Mouse (Mus musculus) forebrain, embryonic 14.5 days (tissue): ENCODE data around the gene Zfp282. TPM values are rescaled to one million over a fixed set of nuclear protein-coding genes. Genes with fewer than 3 reads are reported as not detected.
A peak's percentile ranks its signal among the peaks of the same experiment; 100 is the strongest.

Source experiments
- ATAC-seq: fragments of 200-750 bp; cut with Nextera tagmentation; 2 replicates; pipeline ENCODE4 v1.8.0; 2017; ENCODE audit warnings: mild to moderate bottlenecking, moderate library complexity
- DNase-seq: peaks from one replicate; pipeline ENCODE4 v3.0.0-alpha.2; 2015; ENCODE audit warnings: low spot score
- H3K27ac ChIP-seq: fragments of 300-500 bp; sonication (generic); 2 replicates; pipeline ENCODE4 v1.5.1; 2014; ENCODE audit warnings: low read depth, mild to moderate bottlenecking, control low read depth, low read length, moderate library complexity
- H3K27me3 ChIP-seq: fragments of 300-500 bp; sonication (generic); replicated peaks from 2 replicates; pipeline ENCODE4 v1.6.1; 2014; ENCODE audit warnings: low read length, control low read depth, mixed read lengths; ENCODE audit not compliant: control insufficient read depth, insufficient read depth
- H3K36me3 ChIP-seq: fragments of 300-500 bp; sonication (generic); 2 replicates; pipeline ENCODE4 v1.6.1; 2014; ENCODE audit warnings: low read length, control low read depth; ENCODE audit not compliant: control insufficient read depth, insufficient read depth
- H3K4me1 ChIP-seq: fragments of 300-500 bp; sonication (generic); 2 replicates; pipeline ENCODE4 v1.6.1; 2014; ENCODE audit warnings: antibody characterized with exemption, low read length, control low read depth; ENCODE audit not compliant: control insufficient read depth, insufficient read depth
- H3K4me2 ChIP-seq: fragments of 300-500 bp; sonication (generic); 2 replicates; pipeline ENCODE4 v1.6.1; 2014; ENCODE audit warnings: mild to moderate bottlenecking, control low read depth, low read length
- H3K4me3 ChIP-seq: fragments of 300-500 bp; sonication (generic); 2 replicates; pipeline ENCODE4 v1.5.1; 2014; ENCODE audit warnings: low read depth, low read length, control low read depth
- H3K9ac ChIP-seq: fragments of 300-500 bp; sonication (generic); 2 replicates; pipeline ENCODE4 v1.6.1; 2014; ENCODE audit warnings: mild to moderate bottlenecking, low read length, control low read depth, moderate library complexity
- H3K9me3 ChIP-seq: fragments of 300-500 bp; sonication (generic); replicated peaks from 2 replicates; pipeline ENCODE4 v1.6.1; 2016; ENCODE audit warnings: low read length, control low read depth, mixed read lengths; ENCODE audit not compliant: control insufficient read depth
- WGBS: fragments of 180-500 bp; shearing (Covaris S2); extraction: QIAGEN DNeasy Blood & Tissue Kit; methylation state at CpG from one replicate; pipeline ENCODE4 v1.1.7; 2014; 5-methylcytosine and 5-hydroxymethylcytosine counted together
- polyA plus RNA-seq: library from polyadenylated mRNA; unstranded; fragments of >200 nt; fragmentation: Nextera tagmentation; extraction: Ambion mirVana; gene quantifications from 2 replicates; pipeline ENCODE4 v1.2.1, GENCODE M21; 2014

Gene Zfp282
- 12.5 and 18.0 TPM in 2 replicates for polyA plus RNA-seq

DNA sequence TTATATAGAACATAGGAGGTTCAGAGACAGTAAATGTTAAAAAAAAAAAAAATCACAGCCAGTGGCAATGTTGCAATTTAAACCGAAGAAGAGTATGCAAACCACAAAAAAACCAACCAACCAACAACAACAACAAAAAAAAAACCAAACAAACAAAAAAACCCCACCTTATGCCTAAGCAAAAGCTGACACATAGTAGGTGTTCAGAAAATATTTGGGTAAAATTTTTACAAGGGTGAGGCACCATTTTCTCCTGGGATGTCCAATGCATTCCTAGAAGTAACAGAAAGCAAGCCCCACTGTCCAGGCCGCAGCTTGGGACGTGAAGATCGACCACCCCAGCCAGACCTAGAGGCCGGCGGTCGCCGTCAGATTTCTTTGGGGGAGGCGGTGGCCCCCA, at the start of gene Zfp282:
Gene Zfp282, plus strand, starts transcription at position 147 of the 400 bp plus-strand sequence.
- Histone ChIP-seq H3K36me3 (peaks cover 26% of the 10 kb centered on the region), H3K4me2 (peak within 1 kb of the TSS; percentile 90), H3K9me3 (no peaks in the 10 kb centered on the region), H3K27ac (peak within 1 kb of the TSS; percentile 98), H3K9ac (peak within 1 kb of the TSS; percentile 96), H3K4me3 (peak within 1 kb of the TSS; percentile 86), H3K4me1 (peaks cover 11% of the 10 kb centered on the region), H3K27me3 (no peaks in the 10 kb centered on the region)
- DNase-seq: no peak
- WGBS: 7% methylated on average over 9 of the region's 9 CpGs
- no peak for ATAC-seq

DNA sequence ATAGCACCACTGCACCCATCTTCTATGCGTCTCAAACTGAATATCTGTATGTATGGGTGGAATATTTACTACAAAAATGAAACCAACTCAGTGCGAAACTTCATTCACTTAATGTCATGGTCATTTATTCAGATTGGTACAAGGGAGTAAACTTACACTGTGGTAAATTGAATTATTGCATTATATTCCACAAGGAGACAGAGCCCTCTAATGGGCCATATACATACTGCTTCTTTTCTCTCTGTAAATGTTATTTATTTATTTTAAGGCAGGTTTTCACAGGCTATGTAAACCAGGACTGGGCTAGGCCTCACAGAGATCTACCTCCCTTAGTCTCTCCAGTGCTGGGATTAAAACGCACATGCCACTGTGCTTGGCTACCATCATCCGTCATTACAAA, 49.5 kb upstream of the Zfp282 start:
- H3K9me3 ChIP-seq: no peaks in the 10 kb centered on the region
- ATAC-seq: no peak
- peaks cover 37% of the 10 kb centered on the region for H3K36me3 ChIP-seq
- WGBS: 95% methylated on average over 4 of the region's 4 CpGs
- H3K9ac ChIP-seq: no peak overlapping the region
- no peak overlapping the region for H3K27ac ChIP-seq
- H3K4me1 ChIP-seq: peaks cover 7% of the 10 kb centered on the region
- no peak overlapping the region for H3K4me2 ChIP-seq
- no peak overlapping the region for H3K4me3 ChIP-seq
- no peaks in the 10 kb centered on the region for H3K27me3 ChIP-seq
- DNase-seq: no peak

DNA sequence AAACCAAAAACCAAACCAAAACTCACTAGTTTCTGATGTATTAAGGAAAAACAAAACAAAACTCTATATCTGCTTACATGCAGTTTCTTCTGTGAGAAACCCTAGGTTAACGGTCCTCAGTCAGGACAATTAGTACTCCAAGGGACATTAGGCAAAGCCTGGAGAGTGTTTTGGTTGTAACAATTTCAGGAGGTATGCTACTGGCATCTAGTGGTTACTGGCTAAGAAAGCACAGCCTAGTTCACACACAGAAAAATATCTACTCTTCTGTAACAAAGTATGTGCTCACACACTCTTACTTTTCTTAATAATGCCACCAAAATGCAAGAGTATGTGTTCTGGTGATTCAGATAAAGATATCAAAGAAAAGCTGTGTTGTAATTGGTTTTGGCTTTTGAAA, 48.1 kb upstream of the Zfp282 start:
- no peaks in the 10 kb centered on the region for H3K27me3 ChIP-seq
- DNase-seq (peak; percentile 67), ATAC-seq (no peak)
- H3K9me3 ChIP-seq: no peaks in the 10 kb centered on the region
- H3K27ac ChIP-seq: no peak overlapping the region
- H3K36me3 ChIP-seq: peaks cover 22% of the 10 kb centered on the region
- peak overlapping the region; percentile 47 for H3K4me2 ChIP-seq
- no peak overlapping the region; the same call in 1 of the 2 replicates for H3K9ac ChIP-seq
- WGBS: 11% methylated on average over 1 of the region's 1 CpGs
- peak overlapping the region; percentile 78 for H3K4me3 ChIP-seq
- peaks cover 7% of the 10 kb centered on the region for H3K4me1 ChIP-seq

DNA sequence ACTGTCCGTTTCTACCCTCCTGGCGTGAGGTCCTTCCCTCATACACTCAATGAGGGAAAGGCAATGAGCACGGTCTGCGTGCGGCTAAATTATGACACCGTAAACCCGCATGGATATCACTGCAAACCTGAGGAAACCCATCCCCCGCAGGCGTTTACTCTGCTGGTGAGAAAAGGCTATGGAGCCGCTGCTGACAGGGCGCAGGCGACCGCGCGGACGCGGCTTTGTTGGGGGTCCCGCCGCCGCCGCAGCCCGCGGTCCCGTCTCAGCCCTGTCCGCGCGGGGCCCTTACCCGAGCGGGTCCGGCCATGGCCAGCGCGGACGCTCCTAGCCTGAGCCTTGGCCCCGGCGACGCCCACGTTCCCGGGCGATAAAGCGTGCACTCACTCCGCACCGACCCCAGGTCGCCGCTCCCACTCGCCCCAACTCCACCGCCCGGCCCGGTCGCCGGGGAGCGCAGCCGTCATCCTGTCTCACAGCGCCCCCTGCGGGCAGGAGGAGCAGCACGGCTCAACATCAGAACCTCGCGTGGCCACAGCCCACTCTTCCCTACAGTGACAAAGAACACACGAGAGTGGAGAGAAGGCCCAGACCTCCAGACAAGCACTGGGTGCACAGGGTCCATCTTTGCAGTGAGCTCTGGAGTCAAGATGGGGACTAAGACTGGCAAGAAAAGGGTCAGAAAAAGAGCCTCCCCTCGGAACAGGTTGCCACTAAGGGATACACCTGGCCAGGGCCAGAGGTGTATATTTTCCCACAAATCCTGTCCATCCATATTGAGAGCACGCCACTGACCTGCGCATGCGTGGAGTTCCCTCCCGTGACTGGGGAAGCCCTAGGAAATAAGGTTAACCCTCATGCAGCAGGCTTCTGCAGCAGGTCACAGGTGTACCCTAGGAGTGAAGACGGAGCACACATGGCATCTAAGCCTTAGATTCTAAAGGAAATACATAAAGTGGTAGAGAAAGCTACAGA, 46.6 kb upstream of the Zfp282 start, which contains the start of gene Zfp786:
Gene Zfp786, minus strand, starts transcription at position 764 of the 975 bp plus-strand sequence.
- H3K36me3 ChIP-seq: peaks cover 8% of the 10 kb centered on the region
- no peaks in the 10 kb centered on the region for H3K27me3 ChIP-seq
- peak within 1 kb of the TSS; percentile 47 for H3K4me2 ChIP-seq
- peak within 1 kb of the TSS; percentile 90 for H3K27ac ChIP-seq
- peak within 1 kb of the TSS; percentile 78 for H3K4me3 ChIP-seq
- ATAC-seq (peak; percentile 93), DNase-seq (peak; percentile 94)
- no peaks in the 10 kb centered on the region for H3K9me3 ChIP-seq
- H3K9ac ChIP-seq: peak within 1 kb of the TSS; percentile 90
- H3K4me1 ChIP-seq: peaks cover 7% of the 10 kb centered on the region
- WGBS: 2% methylated on average over 57 of the region's 64 CpGs

DNA sequence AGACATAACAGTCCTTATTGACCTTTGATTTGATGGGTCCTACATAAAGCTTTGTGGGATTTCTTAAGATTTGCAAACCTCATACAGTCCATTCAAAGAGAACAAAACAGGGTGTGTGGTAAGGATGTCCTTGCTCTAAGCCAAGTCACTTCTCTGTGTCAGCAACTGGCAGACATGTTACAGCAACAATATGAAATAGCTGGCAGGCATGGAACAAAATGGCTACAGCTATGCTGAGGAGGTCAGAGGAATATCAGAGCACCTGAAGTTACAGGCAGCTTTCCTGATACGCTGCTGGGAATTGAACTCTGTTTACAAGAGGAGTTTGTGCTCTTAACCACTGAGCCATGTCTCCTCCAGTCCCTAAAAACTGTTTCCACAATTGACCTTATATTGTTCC, 44.8 kb upstream of the Zfp282 start:
- Histone ChIP-seq H3K36me3 (no peaks in the 10 kb centered on the region), H3K27ac (no peak overlapping the region), H3K4me2 (no peak overlapping the region), H3K4me3 (no peak overlapping the region), H3K9ac (no peak overlapping the region), H3K4me1 (peaks cover 9% of the 10 kb centered on the region), H3K27me3 (no peaks in the 10 kb centered on the region), H3K9me3 (no peaks in the 10 kb centered on the region)
- ATAC-seq (no peak), DNase-seq (no peak)
- 85% methylated on average over 1 of the region's 1 CpGs for WGBS

DNA sequence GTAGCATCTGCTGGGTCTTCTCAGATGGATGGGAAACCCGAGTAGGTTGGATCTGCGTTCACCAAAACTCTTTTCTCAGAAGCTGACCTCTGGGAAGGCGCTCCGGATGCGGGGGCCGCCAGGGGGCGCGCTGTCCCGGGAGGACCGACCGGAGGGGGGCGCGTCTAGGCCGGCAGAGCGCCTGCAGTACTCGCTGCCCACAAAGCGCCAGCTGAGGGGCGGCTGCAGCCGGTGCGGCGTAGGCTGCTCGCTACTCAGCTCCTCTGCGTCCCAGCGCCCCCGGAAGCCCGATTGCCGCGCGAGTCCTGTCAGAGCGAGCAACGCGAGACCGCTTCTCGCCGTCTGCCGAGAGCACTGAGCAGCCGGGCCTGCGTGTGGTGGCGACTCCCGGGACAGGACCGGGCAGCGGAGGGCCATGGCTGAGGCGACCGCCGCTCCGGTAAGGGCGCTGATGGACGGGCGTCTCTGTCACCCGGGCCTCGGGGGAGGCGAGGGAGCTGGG, 41.5 kb upstream of the Zfp282 start, which contains the start of gene Zfp398:
Gene Zfp398, plus strand, starts transcription at position 180 of the 502 bp plus-strand sequence.
- Histone ChIP-seq H3K27ac (peak within 1 kb of the TSS; percentile 96), H3K4me2 (peak within 1 kb of the TSS; percentile 75), H3K4me1 (0 out of 2 replicates have a peak, but pooled peaks cover 2% of the 10 kb centered on the region), H3K9ac (peak within 1 kb of the TSS; percentile 95), H3K36me3 (peaks cover 4% of the 10 kb centered on the region; the same call in 1 of the 2 replicates), H3K27me3 (no peaks in the 10 kb centered on the region), H3K4me3 (peak within 1 kb of the TSS; percentile 90), H3K9me3 (no peaks in the 10 kb centered on the region)
- ATAC-seq (peak; percentile 97), DNase-seq (peak; percentile 96)
- WGBS: under 1% methylated on average over 49 of the region's 52 CpGs

DNA sequence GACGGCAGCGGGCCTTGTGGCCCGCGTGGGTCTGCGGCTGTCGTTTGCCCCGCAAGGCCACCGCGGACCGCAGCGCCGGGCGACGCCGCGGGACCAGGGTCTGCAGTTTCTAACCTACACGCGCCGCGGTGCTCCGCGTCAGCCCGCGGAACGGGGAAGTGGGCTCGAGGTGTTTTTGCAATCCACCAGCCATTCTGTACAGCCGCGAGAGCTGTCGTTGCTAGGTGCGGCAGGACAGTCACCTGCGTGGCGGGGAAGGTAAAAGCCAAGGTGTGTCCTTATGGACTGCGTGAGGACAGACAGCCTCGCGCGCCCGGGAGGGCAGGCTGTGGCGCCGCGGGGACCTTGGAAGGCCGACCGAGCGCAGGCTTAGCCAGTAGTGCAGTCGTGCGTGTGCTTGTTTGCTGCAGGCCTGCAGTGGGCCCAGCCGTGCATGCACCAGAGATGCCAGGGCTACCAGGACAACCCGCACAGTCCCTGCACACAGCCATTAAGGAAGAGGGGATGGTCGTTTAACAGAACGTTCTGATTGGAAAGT, 41.0 kb upstream of the Zfp282 start:
- ATAC-seq (peak; percentile 83), DNase-seq (peak; percentile 75)
- H3K4me3 ChIP-seq: peak overlapping the region; percentile 90
- peaks cover 4% of the 10 kb centered on the region; the same call in 1 of the 2 replicates for H3K36me3 ChIP-seq
- H3K4me2 ChIP-seq: peak overlapping the region; percentile 75
- peak overlapping the region; percentile 96 for H3K27ac ChIP-seq
- H3K4me1 ChIP-seq: 0 out of 2 replicates have a peak, but pooled peaks cover 2% of the 10 kb centered on the region
- H3K9me3 ChIP-seq: no peaks in the 10 kb centered on the region
- H3K27me3 ChIP-seq: no peaks in the 10 kb centered on the region
- under 1% methylated on average over 49 of the region's 49 CpGs for WGBS
- H3K9ac ChIP-seq: peak overlapping the region; percentile 95

DNA sequence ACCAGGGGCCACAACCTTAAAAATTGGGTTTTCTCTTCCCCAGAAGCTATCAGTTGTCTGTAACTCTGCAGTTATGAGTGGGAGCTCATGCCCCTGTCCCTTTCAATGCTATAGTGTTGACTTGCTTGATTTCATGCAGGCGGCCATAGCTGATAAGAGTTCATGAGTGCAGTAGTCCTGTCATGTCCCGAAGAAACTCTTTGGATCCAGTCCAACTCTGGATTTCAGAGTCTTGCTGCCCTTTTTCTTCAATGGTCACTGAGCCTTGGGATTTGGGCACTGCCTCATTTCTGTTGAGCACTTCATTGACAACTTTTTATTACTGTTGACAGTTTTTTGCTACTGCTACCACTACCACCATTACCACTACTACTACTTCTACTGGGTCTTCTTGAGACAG, 39.4 kb upstream of the Zfp282 start:
- Histone ChIP-seq H3K4me3 (no peak overlapping the region), H3K27me3 (no peaks in the 10 kb centered on the region), H3K36me3 (peaks cover 12% of the 10 kb centered on the region; the same call in 1 of the 2 replicates), H3K4me2 (no peak overlapping the region), H3K9me3 (no peaks in the 10 kb centered on the region), H3K9ac (no peak overlapping the region), H3K27ac (no peak overlapping the region), H3K4me1 (0 out of 2 replicates have a peak, but pooled peaks cover 2% of the 10 kb centered on the region)
- no peak for DNase-seq
- 83% methylated on average over 2 of the region's 2 CpGs for WGBS
- no peak for ATAC-seq
